Mouse (Mus musculus) layer of hippocampus, postnatal 25 days (tissue): ENCODE measurements at regions not wholly inside any gene's neighbourhood (a gene's known extent, or its start where the extent isn't known, plus 50 kb on each side); places are given as distances from the start of the nearest gene placed in this dataset.

Source experiments
- DNase-seq, 2 experiments: peaks; one replicate each; pipeline ENCODE4 v3.0.0; 2022; ENCODE audit warnings: mixed read lengths in 2 of 2, low spot score in 1 of 2; ENCODE audit errors: extremely low spot score in 1 of 2

DNA sequence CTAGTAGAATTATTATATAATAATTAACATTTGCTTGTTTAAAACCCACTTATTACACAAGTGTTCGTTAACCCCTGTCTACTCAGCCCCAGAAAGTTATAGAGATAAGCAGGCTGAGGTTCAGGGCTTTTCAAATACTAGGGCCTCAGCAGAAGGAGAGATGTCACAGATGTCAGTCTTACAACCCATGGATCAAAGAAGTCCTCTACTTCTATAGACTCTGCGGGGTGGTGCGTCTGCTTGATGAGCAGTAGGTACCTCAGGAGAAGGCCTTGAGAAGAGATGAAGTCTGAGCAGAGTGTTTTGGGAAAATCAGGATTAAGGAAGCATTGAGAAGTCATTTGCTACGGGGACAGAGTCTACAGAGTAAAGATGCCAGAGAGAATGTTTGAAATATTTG lies 59.1 kb upstream of the Satb1 start:
- DNase-seq: no peak
